Mouse (Mus musculus) forelimb bud, embryonic 11.5 days (tissue): Measurements from ENCODE around the gene Aqp11.

Source experiments
- DNase-seq: peaks from one replicate; pipeline ENCODE4 v3.0.0-alpha.2; 2012; ENCODE audit warnings: low read depth, low spot score

Aqp11 gene

DNA sequence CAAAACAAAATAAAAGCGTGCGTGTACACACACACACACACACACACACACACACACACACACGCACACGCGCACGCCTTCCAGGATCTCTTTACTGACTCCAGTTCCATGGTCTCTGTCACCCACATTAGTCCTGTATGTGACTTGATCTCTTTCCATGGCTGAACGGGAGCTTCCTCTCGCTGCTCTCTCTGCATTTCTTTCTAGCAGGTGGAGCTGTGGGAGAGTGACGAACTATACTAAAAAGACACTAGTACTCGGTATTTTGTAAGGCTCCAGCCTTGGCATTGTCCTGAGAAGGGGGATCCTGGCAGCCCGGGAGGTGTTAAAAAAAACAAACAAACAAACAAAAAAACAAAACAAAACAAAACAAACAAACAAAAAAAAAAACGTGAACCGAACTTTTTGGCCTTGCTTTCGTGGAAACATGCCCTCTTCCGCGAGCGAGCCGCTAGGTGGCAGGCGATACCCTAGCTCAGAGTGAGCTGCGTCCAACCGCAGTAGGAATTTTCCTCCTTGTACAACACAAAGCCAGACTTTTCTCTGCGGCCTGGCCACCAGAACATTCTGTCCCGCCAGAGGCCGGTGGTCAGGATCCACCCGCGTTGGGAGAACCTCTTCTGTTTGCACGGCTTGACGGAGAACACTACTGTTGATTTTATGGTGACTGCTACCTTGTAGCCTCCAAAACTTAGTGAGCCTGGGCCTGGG lies 9.9 kb upstream of the Aqp11 start:
- DNase-seq = peak; percentile 82

DNA sequence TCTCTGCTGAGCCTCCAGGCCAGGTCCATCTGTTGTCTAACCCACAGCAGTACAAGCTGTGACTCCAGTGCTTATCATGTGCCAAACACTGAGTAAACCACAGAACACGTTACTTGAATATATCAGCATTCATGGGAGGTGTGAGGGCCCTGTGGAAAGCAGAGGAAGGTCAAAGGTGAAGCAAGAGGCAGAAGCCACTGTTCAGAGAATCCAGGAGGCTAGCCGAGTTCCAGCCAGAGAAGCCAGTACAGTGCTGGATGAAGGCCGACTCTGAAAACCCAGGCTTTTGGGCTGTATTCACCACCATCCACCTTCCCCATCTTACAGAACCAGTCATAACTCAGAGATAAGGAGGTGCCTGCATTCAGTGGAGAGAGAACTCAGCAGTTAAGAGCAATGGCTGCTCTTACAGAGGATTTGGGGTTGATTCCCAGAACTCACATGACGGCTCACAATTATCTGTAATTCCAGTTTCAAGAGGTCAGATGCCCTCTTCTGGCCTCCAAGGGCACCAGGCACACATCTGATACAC lies 9.2 kb upstream of the Aqp11 start:
- no peak for DNase-seq

DNA sequence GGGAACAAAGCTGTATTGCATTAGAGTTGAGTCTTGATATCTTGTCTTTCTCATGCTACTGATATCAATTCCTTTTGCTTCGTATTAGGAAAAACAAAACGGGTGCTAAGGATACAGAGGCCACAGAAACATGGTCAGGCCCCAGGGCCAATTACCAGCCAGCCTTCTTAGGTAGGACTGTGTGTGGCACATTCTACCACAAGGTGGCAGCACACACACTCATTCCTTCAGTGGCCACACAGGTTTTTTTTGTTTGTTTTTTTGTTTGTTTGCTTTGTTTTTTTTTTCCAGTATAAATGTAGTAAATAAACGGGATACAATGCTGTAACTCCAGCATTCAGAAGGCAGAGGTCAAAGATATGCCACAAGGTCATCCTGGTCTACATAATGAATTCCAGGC lies 7.2 kb upstream of the Aqp11 start:
- DNase-seq = peak; percentile 84

DNA sequence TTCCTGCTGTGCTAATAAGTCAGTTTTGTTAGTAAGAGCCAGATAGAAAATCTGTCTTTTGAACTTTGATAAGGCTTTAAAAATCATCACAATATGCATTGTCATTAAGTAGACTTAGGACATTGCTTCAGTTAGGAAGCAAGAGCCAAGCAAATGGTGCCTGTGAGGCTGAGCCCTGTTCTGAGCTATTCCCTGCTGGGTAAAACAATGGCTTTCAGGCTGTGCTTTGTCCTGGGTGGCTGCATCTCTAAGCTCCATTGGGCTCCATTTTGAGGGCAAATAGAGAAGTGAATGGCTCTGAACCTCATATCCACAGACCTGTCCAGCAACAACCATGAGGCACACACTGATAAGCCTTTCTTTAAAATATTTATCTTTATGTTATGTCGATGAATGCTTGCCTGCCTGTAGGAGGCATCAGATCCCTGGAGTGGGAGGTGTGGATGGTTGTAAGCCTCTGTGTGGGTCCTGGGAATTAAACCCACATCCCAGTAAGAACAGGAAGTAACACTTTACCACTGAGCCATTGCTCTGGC lies 3.7 kb upstream of the Aqp11 start:
- DNase-seq = no peak

DNA sequence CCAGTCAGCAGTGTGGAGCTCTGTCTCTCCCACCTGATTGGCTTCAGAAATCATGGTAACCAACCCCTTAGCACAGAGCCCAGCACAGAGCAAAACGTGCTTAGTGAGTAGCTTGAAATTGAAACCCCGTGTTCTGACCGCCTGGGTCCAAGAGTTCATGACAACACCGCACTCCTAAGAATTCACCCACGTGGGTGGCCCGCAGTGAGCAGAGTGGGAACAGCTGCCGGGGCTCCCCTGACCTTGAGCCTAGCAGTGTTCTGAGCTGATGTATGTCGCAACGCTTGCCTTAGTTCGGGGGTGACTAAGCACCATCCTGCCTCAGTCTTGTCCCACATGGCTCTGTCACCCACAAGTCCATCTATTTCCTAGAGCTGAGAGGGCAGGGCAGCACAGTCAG lies 2.9 kb upstream of the Aqp11 start:
- DNase-seq = no peak

DNA sequence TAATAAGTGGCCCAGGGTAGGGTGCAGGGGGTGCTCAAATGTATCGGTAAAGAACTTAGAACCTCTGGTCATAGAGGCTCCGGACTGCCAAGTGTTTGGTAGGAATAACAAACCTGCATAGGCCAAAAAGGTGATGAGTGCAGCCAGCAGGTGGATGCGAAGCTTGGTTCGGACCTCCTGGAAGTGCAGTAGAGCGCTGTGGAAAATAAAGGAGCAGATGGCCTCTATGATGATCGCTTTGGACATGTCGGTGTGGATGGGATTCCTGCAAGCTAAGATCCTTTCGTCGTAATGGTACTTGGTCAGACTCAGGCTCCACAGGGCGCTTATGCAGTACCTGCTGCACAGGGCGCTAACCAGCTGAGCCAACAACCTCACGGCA lies 842 bp downstream of the Aqp11 start:
- no peak for DNase-seq

DNA sequence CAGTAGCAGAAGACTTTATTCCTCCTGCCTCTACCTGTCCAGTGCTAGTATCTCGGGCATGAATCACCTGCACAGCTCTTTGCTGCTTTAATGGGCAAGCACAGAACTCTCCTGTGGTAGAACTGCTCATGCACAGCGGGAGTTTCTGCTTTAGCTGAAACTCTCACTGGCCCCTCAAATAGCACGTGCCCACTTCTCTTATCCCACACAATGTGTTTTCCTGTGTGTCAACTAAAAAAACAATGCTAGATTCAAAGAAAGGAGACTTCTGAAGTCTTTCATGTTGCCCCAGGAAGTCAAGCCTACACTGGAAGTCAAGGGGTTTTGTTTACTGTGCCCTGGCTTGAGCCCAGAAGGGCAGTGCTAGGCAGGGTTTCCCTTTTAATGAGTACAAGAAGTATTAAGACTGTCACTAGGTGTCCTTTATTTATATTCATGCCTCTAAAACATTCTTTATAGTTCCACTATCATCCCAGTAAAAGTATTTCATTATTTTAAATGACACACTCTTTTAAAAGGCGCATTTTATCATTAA lies 2.1 kb downstream of the Aqp11 start:
- no peak for DNase-seq

DNA sequence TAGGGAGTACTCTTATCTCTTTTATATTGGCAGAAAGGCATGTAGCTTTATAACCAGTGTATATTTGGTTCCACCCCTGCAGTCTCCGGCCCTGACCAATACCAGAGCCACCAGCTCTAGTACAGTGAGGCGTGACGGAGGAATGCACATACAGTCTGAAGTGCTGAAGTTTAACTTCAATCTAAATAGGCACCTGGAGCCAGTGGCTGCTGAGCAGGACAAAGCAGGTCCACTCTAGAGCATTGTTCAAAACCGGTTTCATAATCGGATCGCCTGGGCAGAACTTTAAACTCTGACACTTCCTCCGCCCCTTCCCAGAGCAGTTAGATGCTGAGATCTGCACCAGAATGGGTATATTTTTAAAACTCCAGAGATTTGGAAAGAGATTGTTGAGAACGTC lies 3.1 kb downstream of the Aqp11 start:
- no peak for DNase-seq

DNA sequence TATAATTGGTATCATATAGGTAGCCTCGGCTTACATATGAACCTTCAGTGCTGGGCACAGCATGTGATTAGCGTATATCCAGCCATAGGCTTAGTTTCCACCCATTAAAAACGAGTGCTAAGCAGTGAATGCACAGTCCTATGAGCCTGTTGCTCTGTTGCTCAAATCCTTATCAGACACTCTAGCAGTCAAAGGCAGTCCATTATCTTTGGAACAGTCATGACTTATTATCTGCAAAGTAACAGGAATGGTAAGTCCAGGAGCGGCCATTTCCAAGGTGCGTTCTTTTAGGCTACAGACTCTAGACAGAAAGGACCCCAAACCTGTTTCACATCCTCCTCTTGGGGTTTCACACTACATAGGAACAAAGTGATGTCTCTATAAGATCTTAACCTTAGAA lies 4.5 kb downstream of the Aqp11 start:
- DNase-seq = no peak

DNA sequence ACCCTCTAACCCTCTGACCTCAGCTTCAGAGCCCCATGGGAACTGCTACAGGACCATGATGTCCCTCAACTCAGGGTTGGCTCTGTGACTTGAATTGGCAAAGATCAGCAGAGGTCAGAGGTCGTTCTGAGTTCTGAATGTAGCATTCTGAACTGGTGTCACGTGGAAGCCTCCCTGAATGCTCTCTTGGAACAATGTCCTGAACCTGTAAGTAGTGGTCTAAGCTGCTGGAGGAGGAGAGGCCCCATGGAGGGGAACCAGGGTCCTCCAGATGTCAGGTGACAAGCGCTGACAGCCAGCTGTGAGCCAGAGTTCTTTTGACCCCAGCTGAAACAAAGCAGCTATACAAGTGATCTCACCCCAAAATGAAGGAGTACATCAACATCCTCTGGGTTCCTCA lies 7.7 kb downstream of the Aqp11 start:
- DNase-seq = no peak

DNA sequence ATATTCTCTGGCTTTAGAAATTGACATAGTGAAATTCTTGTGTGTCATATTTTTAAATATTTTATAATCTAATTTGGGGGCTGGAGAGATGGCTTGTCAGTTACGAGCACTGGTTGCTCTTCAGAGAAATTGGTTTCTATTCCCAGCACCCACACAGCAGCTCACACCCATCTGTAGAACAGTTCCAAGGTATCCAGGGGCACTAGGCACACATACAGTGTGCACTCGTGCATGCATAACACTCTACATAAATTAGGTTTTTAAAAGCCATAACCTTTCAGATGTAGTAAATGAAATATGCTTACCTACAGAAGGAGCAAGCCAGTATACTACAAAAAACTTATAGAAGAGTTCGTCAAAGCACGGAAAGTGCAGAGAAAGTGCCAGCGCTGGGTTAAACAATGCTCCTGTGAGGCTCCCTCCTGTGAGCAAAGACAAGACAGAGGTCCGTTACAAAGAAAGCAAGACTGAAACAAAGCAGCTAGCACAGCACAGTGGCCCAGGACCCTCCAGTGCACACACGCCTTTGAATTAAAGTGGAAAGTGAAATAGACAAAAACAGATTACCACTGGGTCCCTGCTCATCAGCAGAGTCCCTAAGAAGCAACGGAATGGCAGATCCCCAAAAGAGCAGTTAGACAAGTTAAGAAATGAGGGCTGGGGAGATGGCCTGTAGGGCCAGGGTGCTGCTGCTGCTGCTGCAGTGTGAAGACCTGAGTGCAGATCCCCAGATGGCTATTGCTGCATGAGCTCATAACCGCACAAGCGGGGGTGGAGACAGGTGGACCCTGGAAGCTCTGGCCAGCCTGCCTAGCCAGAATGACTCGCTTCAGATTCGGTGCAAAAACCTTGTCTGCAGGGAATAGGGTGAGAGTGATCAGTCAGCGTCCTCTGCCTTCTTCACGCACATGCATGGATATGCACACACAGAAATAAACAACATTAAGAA lies 9.1 kb downstream of the Aqp11 start:
- no peak for DNase-seq

DNA sequence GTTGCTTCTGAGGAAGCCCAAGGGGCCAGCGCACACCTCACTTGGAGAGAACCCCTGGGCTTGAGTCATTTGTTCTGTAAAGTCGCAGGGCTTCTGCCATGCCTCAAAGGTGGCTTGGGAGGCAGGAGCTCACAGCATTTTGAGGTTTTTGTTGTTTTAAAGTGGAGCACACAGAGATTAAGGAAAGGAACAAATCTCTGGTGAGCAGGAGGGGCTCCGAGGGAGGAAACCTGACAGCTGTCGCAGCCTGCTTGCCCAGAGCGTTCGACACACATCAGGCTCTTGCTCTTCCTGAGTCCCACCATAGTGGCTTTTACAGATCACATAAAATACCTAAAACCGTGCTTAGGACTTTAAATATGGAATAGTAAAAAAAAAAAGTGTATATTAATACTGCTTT lies 11.3 kb downstream of the Aqp11 start:
- no peak for DNase-seq

DNA sequence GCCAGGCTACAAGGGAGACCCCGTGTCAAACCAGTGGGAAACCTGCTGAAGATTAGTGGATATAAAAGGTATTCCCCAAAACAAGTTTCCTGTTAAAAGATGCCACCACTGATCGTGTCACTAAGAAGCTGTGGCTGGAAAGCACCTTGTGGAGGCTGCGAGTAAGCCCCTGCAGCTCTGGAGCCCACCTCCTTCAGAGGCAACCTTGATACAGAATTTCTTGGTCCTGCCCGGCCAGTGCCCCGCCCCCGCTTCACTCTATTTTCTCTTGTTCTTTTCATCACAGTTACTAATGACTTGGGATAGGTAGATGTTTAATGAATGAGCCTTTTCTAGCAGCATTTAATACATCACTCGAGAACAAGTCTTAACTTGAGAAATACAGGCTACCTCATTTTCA lies 12.0 kb downstream of the Aqp11 start:
- DNase-seq = no peak

DNA sequence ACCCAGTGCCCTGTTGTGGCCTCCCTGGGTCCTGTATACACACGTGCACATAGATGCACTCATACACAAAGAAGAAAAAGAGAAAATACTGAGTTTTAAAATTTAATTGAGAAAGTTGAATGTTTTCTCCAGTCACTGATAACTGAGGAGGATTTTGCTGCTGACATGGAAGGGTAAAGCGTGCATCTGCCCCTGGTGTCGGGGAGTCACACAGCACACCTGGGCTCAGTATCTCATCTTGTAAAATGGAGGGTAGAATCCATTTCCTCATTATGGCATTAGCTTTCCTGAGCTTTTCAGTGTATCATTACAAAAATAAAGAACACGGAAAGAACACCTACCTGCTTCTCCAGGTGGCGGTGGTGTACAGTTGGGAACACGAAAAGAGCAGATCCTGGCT lies 12.7 kb downstream of the Aqp11 start:
- DNase-seq = no peak

DNA sequence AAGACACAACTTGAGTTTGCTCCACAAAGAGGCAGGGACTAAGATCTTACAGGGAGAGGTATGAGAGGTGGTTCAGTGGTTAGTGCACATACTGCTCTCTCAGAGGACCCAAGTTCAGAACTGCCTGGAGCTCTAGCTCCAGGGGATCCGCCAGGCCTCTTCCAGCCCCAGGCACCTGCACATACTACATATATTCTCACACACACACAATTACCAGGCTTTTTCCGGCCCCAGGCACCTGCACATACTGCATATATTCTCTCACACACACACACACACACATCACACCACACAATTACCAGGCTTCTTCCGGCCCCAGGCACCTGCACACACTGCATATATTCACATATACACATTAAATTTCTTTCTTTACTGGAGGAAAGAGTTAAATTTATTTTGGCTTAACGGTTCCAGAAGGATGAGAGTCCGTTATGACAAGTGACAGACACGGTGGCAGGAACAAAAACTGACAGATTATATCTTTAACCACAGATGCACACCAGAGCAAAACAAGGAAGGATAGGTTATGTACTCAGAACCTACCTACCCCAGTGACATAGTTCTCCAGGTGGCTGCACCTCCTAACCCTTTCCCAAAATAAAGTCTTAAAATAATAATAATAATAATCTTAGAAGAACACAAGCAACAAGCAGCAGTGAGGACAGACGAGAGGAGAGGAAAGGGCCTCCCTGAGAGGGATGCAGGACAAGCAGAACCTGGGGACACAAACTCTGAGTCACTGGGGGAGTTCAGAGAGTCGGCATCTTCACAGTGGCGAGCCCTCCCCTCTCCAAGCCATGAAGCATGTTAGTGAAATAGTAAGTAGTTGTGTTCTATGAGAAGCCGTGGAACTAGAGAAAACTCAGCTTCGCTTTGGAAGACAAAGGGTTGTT lies 14.2 kb downstream of the Aqp11 start:
- no peak for DNase-seq

DNA sequence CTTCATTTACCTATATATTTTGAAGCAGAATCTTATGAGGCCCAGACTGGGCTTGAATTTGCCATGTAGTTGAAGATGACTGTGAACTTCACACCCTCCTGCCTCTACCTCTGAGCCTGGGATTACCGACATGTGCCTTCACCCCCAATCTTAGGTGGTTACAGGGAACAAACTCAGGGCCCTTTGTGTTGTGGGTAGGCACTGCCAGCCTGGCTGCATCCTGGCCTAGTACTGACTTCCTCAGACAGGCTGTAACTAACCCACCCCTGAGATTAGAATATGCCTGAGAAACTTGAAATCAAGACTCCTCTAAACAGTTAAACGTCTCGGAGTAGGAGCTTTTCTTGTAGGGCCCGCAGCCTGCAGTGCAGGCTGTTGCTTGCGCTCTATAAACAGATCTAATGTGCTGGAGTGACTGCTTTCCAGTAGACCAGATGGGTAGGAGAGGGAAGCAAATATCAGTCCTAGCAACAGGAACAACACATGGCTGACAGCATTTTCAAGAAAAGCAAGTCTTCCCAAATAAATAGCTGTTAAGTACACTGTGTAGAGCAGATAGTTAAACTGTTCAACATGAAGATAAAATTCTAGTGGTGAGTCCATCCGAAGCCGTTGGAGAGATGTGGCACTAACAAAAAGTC lies 15.7 kb downstream of the Aqp11 start:
- no peak for DNase-seq

DNA sequence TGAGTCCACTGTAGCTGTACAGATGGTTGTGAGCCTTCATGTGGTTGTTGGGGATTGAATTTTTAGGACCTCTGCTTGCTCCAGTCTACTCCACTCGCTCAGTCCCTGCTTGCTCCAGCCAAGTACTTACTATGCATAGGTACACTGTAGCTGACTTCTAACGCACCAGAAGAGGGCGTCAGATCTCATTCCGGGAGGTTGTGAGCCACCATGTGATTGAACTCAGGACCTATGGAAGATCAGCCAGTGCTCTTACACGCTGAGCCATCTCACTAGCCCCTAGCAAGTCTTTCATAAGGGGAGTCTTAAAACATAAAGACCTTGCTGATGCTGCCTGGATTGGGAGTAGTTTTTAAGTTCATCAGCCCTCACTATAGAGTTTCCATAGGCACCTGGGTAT lies 18.0 kb downstream of the Aqp11 start:
- no peak for DNase-seq

DNA sequence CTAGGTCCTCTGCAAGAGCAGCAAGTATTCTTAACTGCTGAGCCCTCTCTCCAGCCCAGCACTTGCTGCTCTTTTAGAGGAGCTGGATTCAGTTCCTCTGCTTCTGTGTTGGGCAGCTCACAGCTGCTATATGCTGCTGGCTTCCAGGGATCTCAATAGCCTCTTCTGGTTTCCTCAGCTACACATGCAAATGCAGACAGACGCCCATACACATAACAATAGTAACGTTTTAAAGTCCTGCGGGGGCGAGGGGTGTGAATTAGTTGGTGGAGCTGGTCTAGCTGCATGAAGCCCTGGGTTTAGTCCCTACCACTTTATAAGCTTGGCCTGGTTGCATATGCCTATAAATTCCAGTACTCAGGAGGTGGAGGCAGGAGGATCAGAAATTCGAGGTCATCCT lies 19.0 kb downstream of the Aqp11 start:
- DNase-seq = no peak

DNA sequence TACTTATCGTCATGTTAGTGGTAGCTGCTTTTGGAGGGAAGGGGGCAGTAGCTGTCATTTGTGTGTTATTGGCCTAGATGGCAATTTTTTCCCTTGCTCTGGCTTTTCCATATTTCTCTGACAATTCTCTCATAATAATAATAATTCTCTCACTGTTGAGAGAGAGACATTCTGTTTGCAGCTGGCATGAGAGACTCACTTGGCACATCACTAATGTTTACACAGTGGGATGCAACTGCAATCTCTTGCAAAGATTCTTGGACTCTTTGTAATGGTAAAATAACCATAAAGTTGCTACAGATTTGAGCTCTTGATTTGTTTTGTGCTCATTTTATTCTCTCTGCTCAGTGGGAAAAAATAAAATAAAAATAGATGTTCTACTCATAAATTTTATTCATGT lies 20.8 kb downstream of the Aqp11 start:
- DNase-seq = no peak

DNA sequence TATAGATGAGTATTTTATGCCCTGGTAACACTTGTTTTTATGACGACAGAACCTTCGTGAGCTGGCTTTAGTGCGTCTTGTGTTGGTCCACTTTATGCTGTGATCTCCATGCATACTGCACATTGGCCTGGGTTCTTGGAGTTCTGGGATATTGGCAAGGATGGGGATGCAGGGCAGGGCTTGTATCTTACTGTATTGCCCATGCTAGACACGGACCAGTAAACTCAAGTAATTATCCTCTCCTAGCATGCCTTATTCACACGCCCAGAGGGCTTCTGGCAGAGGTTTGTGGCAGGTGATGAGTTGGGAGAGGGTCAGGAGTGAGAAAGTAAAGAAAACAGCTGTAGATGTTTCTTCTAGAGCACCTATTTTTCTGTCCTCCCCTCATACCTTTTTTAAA lies 23.4 kb downstream of the Aqp11 start:
- no peak for DNase-seq

DNA sequence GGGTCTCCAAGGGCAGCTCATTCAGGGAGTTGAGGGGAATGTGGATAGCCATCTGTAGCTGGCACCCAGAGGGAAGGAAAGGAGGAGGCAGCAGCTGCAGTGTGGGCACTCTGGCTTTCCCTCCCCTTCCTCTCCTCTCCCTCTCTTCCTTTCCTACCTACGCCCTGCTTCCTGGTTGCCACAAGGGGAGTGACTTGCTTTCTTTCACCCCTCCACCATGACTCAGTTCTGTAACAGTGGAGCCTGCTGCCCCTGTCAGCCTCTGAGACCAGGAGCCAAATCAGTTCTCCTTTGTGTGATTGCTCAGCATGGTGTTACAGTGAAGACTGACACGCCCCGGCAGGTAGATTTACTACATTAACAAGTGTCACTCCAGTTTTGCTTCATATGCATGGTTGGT lies 28.9 kb downstream of the Aqp11 start:
- no peak for DNase-seq
